Mouse (Mus musculus) hindbrain, postnatal 0 days (tissue): ENCODE results near the gene Apoa2. TPM values are rescaled to one million over a fixed set of nuclear protein-coding genes. Genes with fewer than 3 reads are reported as not detected.
A peak's percentile ranks its signal among the peaks of the same experiment; 100 is the strongest.

Experiments
- ATAC-seq: fragments of 200-750 bp; cut with Nextera tagmentation; 2 replicates; pipeline ENCODE4 v1.8.0; 2017; ENCODE audit warnings: mild to moderate bottlenecking, moderate TSS enrichment, moderate library complexity
- DNase-seq: peaks from one replicate; pipeline ENCODE4 v3.0.0-alpha.2; 2015; ENCODE audit warnings: low spot score
- H3K27ac ChIP-seq: fragments of 300-500 bp; sonication (generic); 2 replicates; pipeline ENCODE4 v1.5.1; 2014; ENCODE audit warnings: mild to moderate bottlenecking
- H3K27me3 ChIP-seq: fragments of 300-500 bp; sonication (generic); 2 replicates; pipeline ENCODE4 v1.6.1; 2014; ENCODE audit warnings: low read length, mixed read lengths; ENCODE audit not compliant: insufficient read depth
- H3K36me3 ChIP-seq: fragments of 300-500 bp; sonication (generic); 2 replicates; pipeline ENCODE4 v1.6.1; 2014; ENCODE audit warnings: low read length, mixed read lengths; ENCODE audit not compliant: insufficient read depth
- H3K4me1 ChIP-seq: fragments of 300-500 bp; sonication (generic); 2 replicates; pipeline ENCODE4 v1.6.1; 2014; ENCODE audit warnings: antibody characterized with exemption, low read length, mixed read lengths; ENCODE audit not compliant: insufficient read depth
- H3K4me2 ChIP-seq: fragments of 300-500 bp; sonication (generic); 2 replicates; pipeline ENCODE4 v1.6.1; 2014; ENCODE audit warnings: low read depth, mild to moderate bottlenecking, low read length, moderate library complexity, mixed read lengths
- H3K4me3 ChIP-seq: fragments of 300-500 bp; sonication (generic); 2 replicates; pipeline ENCODE4 v1.5.1; 2014; ENCODE audit warnings: low read length
- H3K9ac ChIP-seq: fragments of 300-500 bp; sonication (generic); replicated peaks from 2 replicates; pipeline ENCODE4 v1.6.1; 2014; ENCODE audit warnings: mild to moderate bottlenecking, low read length, moderate library complexity, mixed read lengths
- H3K9me3 ChIP-seq: fragments of 300-500 bp; sonication (generic); 2 replicates; pipeline ENCODE4 v1.6.1; 2016; ENCODE audit warnings: low read length, mixed read lengths
- CTCF ChIP-seq: IDR thresholded peaks from 2 replicates; pipeline ENCODE4 v1.5.1; 2016; ENCODE audit warnings: antibody characterized with exemption, control low read depth, low read depth
- WGBS: fragments of 180-500 bp; shearing (Covaris S2); extraction: QIAGEN DNeasy Blood & Tissue Kit; methylation state at CpG from one replicate; pipeline ENCODE4 v1.1.7; 2014; 5-methylcytosine and 5-hydroxymethylcytosine counted together
- polyA plus RNA-seq: library from polyadenylated mRNA; unstranded; fragments of >200 nt; fragmentation: Nextera tagmentation; extraction: Ambion mirVana; gene quantifications from 2 replicates; pipeline ENCODE4 v1.2.1, GENCODE M21; 2015
- total RNA-seq: library from RNA; depleted of rRNA; stranded (reverse); fragments of >200 nt; gene quantifications from 2 replicates; pipeline ENCODE4 v1.2.3, GENCODE M21; 2014

Apoa2 gene
- total and polyA plus RNA-seq, 2 experiments from 2014 or later: 8.1 TPM; not detected in 1

DNA sequence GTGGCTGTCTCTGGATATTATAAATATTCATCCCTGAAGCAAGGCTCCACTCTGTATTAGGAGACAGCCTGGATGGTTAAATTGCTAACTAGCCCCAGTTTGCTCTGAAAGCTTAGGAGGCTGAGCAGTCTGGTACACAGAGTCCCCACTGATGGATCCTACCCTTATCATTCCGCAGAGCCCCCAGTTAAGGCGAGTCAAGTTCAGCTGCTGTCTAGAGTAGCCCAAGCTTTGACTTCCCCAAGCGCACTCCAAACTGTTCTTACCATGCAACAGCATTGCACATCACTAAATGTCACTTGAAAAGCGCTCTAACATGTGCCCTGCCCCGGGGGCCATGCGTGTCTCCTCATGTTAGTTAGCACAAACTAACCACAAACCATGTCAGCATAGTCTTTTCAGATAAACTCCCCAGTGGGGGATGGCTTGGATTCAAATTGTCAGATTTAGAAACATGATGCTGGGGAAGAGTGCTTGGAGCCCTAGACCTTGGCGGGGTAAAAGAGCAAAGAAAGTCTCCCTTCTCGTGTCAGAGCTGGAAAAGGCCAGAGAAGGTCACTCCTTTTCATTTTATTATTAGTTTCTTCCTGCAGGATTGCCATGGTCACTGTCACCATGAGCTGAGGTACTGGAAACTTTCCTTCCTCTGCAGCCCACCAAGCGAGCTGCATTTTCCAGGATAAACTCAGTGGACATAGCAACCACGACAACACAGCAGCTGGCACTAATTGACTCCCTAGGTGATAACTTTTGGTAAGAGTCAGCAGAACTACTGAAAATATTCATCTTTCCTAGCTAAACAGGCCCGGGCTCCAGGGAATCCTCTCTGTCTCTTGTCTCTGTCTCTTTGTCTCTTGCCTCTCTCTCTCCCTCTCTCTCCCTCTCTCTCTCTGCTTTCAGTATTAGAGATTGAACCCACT is 30.7 kb upstream of the Apoa2 start:
- peaks cover 4% of the 10 kb centered on the region; the same call in 1 of the 2 replicates for H3K27me3 ChIP-seq
- no peak for TF ChIP-seq CTCF
- no peak overlapping the region for H3K9ac ChIP-seq
- peak overlapping the region; percentile 96 for H3K4me2 ChIP-seq
- peaks cover 3% of the 10 kb centered on the region for H3K4me1 ChIP-seq
- peak overlapping the region; percentile 66 for H3K4me3 ChIP-seq
- no peaks in the 10 kb centered on the region for H3K9me3 ChIP-seq
- H3K36me3 ChIP-seq: no peaks in the 10 kb centered on the region
- DNase-seq: no peak
- 28% methylated on average over 11 of the region's 11 CpGs for WGBS
- ATAC-seq: no peak
- peak overlapping the region; percentile 9; the same call in 1 of the 2 replicates for H3K27ac ChIP-seq

- TF ChIP-seq CTCF: no peak
- ATAC-seq (no peak), DNase-seq (peak; percentile 17)
- Histone ChIP-seq H3K4me2 (peak overlapping the region; percentile 96), H3K9me3 (no peaks in the 10 kb centered on the region), H3K36me3 (no peaks in the 10 kb centered on the region), H3K9ac (peak overlapping the region; percentile 56), H3K4me1 (peaks cover 3% of the 10 kb centered on the region), H3K27me3 (peaks cover 4% of the 10 kb centered on the region; the same call in 1 of the 2 replicates), H3K4me3 (peak overlapping the region; percentile 66), H3K27ac (no peak overlapping the region; the same call in 1 of the 2 replicates)
- WGBS: 9% methylated on average over 20 of the region's 20 CpGs
Measured at GRCm38 (mm10) chr1:171195046-171195822, 29.6 kb upstream of the Apoa2 start.

DNA sequence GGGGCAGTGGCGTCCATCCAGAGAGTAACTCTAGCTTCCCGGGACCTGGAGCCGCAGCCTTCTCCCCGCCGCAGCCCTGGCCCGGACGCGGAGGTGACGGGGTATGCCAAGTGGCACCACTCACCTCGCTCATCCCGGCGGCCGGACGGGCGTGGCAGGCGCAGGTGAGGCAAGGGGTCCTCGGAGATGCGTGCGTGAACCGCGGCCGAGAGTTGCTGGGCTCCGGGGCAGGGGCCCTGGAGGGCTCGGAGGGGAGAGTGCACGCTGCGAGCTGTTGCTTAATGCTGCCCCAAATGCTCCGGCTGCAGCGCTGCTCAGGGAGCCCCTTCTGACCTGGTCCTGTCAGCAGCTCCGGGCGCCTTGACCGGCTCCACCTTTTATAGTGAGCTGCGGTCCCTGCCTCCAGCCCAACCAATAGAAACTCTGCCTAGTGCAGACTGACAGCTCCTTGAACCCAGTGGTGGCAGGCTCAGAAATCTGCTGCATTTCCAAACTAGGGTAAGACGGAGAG is 28.9 kb upstream of the Apoa2 start, which contains the start of gene Pcp4l1:
Pcp4l1 (minus strand) TSS at position 382 of the 511 bp plus-strand sequence.
- no peak for TF ChIP-seq CTCF
- peak; percentile 90 for ATAC-seq
- peak within 1 kb of the TSS; percentile 66 for H3K4me3 ChIP-seq
- 0% methylated on average over 33 of the region's 33 CpGs for WGBS
- H3K9ac ChIP-seq: peak within 1 kb of the TSS; percentile 56
- no peak within 1 kb of the TSS; the same call in 1 of the 2 replicates for H3K27ac ChIP-seq
- H3K4me2 ChIP-seq: peak within 1 kb of the TSS; percentile 96
- H3K9me3 ChIP-seq: no peaks in the 10 kb centered on the region
- H3K27me3 ChIP-seq: peaks cover 4% of the 10 kb centered on the region; the same call in 1 of the 2 replicates
- H3K36me3 ChIP-seq: no peaks in the 10 kb centered on the region
- DNase-seq: peak; percentile 79
- peaks cover 3% of the 10 kb centered on the region for H3K4me1 ChIP-seq

GRCm38 (mm10) chr1:171199532-171199931 is 25.3 kb upstream of the Apoa2 start:
- 53% methylated on average over 1 of the region's 1 CpGs for WGBS
- Histone ChIP-seq H3K9ac (no peak overlapping the region), H3K36me3 (no peaks in the 10 kb centered on the region), H3K4me2 (no peak overlapping the region), H3K27me3 (peaks cover 4% of the 10 kb centered on the region; the same call in 1 of the 2 replicates), H3K9me3 (no peaks in the 10 kb centered on the region), H3K4me1 (peaks cover 2% of the 10 kb centered on the region; the same call in 1 of the 2 replicates), H3K27ac (no peak overlapping the region), H3K4me3 (no peak overlapping the region)
- no peak for DNase-seq
- ATAC-seq: no peak
- TF ChIP-seq CTCF: no peak

DNA sequence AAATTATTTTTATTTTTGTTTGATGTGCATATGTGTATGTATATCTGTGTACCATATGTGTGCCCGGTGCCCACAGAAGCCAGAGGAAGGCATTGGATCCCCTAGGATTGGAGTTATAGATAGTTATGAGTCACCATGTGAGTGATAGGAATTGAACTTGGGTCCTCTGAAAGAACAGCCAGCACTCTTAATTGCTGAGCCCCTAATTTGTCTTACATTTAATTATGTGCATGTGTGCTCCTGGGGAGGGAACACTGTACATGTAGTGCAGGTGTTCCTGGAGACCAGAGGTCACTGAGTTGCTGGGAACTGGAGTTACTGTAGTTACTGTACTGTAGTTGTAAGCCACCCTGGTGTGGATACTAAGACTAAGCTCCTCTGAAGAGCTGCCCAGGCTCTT is 24.1 kb upstream of the Apoa2 start:
- Histone ChIP-seq H3K9ac (no peak overlapping the region), H3K27me3 (no peaks in the 10 kb centered on the region; the same call in 1 of the 2 replicates), H3K4me2 (no peak overlapping the region), H3K4me1 (no peaks in the 10 kb centered on the region), H3K4me3 (no peak overlapping the region), H3K9me3 (no peaks in the 10 kb centered on the region), H3K27ac (no peak overlapping the region), H3K36me3 (no peaks in the 10 kb centered on the region)
- DNase-seq: no peak
- WGBS: 95% methylated on average over 1 of the region's 1 CpGs
- TF ChIP-seq CTCF: no peak
- ATAC-seq: no peak

DNA sequence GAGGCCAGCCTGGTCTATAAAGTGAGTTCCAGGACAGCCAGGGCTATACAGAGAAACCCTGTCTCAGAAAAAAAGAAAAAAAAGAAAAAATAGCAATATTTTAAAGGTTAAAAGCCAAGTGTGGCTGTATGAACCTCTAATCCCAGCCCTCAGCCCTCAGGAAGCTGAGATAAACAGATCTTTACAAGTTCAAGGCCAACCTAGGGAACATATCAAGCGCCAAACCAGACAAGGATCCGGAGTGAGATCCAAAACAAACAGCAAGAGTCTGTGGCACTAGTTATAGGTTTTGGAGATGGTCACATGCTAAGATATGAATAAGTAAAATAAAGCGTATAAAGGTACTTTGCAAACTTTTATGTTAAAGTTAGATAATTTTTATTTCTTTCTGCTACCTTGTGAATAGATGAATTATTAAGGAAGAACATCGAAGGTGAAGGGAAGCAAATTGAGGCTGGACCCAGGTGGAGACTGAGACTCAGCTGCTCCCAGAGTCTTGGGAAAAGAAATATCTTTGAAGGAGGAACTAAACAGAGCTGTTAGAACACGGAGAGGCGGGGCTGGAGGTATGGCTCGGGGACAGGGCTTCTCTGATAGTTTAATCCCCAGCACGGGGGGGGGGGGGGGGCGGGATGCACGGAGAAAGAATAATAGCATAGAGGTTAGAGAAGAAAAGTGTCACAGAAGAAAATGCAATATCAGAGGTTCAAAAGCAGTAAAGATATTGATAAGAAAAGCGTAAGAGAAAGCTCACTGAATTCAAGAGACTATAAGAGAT is 21.2 kb upstream of the Apoa2 start:
- Histone ChIP-seq H3K4me3 (no peak overlapping the region), H3K27me3 (no peaks in the 10 kb centered on the region), H3K4me2 (no peak overlapping the region), H3K36me3 (no peaks in the 10 kb centered on the region), H3K27ac (no peak overlapping the region), H3K9ac (no peak overlapping the region), H3K4me1 (no peaks in the 10 kb centered on the region), H3K9me3 (no peaks in the 10 kb centered on the region)
- 60% methylated on average over 10 of the region's 11 CpGs for WGBS
- no peak for ATAC-seq
- no peak for TF ChIP-seq CTCF
- no peak for DNase-seq
